Comparison of ENCODE assay signal across 15 mouse cellular contexts in genomic region chr9:34202942-34203551, GRCm38 (mm10).
DNase-seq lines count a peak whose midpoint lies in the region; ATAC-seq and TF ChIP-seq lines count a peak whose summit lies in the region.
"Had no signal": no experiment of that assay in that cellular context is flagged by ENCODE, and none has a peak within 500 bp of the region (broad histone marks: within the 10 kb centered on the region; RNA-seq: fewer than 3 reads in every experiment).

No protein-coding gene starts in this region.

- H3K27ac ChIP-seq in embryonic facial prominence, embryonic 14.5 days (replicated peaks; ENCODE audit: low read depth, low read length): no peak overlapping the region
- peak overlapping the region; percentile 55 for H3K27ac ChIP-seq in hindbrain, embryonic 16.5 days (ENCODE audit: low read depth, low read length)
- 0 out of 2 replicates have a peak overlapping the region, but pooled peaks have one; percentile 11 for H3K27ac ChIP-seq in neural tube, embryonic 11.5 days (ENCODE audit: low read depth, low read length)
- no peak overlapping the region for H3K27ac ChIP-seq in lung, postnatal 0 days (ENCODE audit: low read length)
- H3K27ac ChIP-seq: layer of hippocampus, adult 2 months; stomach, postnatal 0 days had no signal

- no peak for ATAC-seq in embryonic facial prominence, embryonic 14.5 days (ENCODE audit: low read depth)
- peak; percentile 17; the same call in 1 of the 2 replicates for ATAC-seq in hindbrain, embryonic 16.5 days
- ATAC-seq in neural tube, embryonic 11.5 days (ENCODE audit: insufficient read depth, low FRiP score, low TSS enrichment): peak; percentile 52; the same call in 1 of the 2 replicates
- ATAC-seq in lung, postnatal 0 days: no peak
- ATAC-seq: Patski had no signal

- H3K9me3 ChIP-seq in embryonic facial prominence, embryonic 14.5 days (ENCODE audit: control insufficient read depth, low read length): no peaks in the 10 kb centered on the region
- H3K9me3 ChIP-seq in hindbrain, embryonic 16.5 days (ENCODE audit: control insufficient read depth, low read length): no peaks in the 10 kb centered on the region
- no peaks in the 10 kb centered on the region for H3K9me3 ChIP-seq in neural tube, embryonic 11.5 days (ENCODE audit: control insufficient read depth, low read length)
- no peaks in the 10 kb centered on the region for H3K9me3 ChIP-seq in lung, postnatal 0 days (ENCODE audit: low read length)

- no peak overlapping the region for H3K9ac ChIP-seq in embryonic facial prominence, embryonic 14.5 days (ENCODE audit: low read depth, low read length)
- H3K9ac ChIP-seq in hindbrain, embryonic 16.5 days (ENCODE audit: low read depth, low read length): no peak overlapping the region
- no peak overlapping the region; the same call in 1 of the 2 replicates for H3K9ac ChIP-seq in neural tube, embryonic 11.5 days (ENCODE audit: low read length)
- H3K9ac ChIP-seq in lung, postnatal 0 days (replicated peaks; ENCODE audit: low read depth): no peak overlapping the region

- no peaks in the 10 kb centered on the region for H3K27me3 ChIP-seq in embryonic facial prominence, embryonic 14.5 days (replicated peaks; ENCODE audit: control insufficient read depth, insufficient read depth, low read length)
- H3K27me3 ChIP-seq in hindbrain, embryonic 16.5 days (replicated peaks; ENCODE audit: control insufficient read depth, insufficient read depth, low read length): no peaks in the 10 kb centered on the region
- no peaks in the 10 kb centered on the region for H3K27me3 ChIP-seq in neural tube, embryonic 11.5 days (ENCODE audit: control insufficient read depth, insufficient read depth, low read length)
- H3K27me3 ChIP-seq in lung, postnatal 0 days (replicated peaks; ENCODE audit: insufficient read depth, low read length): no peaks in the 10 kb centered on the region
- H3K27me3 ChIP-seq: Patski had no signal

- H3K4me3 ChIP-seq in embryonic facial prominence, embryonic 14.5 days (ENCODE audit: low read depth, low read length): no peak overlapping the region
- H3K4me3 ChIP-seq in hindbrain, embryonic 16.5 days (ENCODE audit: low read length): no peak overlapping the region
- no peak overlapping the region for H3K4me3 ChIP-seq in neural tube, embryonic 11.5 days (ENCODE audit: low read depth, low read length)
- no peak overlapping the region for H3K4me3 ChIP-seq in lung, postnatal 0 days (ENCODE audit: low read depth, low read length)
- H3K4me3 ChIP-seq: layer of hippocampus, adult 2 months had no signal

- peaks cover 5% of the 10 kb centered on the region; the same call in 1 of the 2 replicates for H3K4me1 ChIP-seq in embryonic facial prominence, embryonic 14.5 days (ENCODE audit: control insufficient read depth, insufficient read depth, low read length)
- peaks cover 15% of the 10 kb centered on the region for H3K4me1 ChIP-seq in hindbrain, embryonic 16.5 days (ENCODE audit: control insufficient read depth, insufficient read depth, low read depth, low read length)
- peaks cover 9% of the 10 kb centered on the region; the same call in 1 of the 2 replicates for H3K4me1 ChIP-seq in neural tube, embryonic 11.5 days (ENCODE audit: control insufficient read depth, insufficient read depth, low read length)
- no peaks in the 10 kb centered on the region for H3K4me1 ChIP-seq in lung, postnatal 0 days (ENCODE audit: insufficient read depth, low read depth, low read length)

- no peak for TF ChIP-seq CTCF in lung, postnatal 0 days (IDR thresholded peaks at IDR 0.05)

- peak; percentile 42 to 44 for DNase-seq in cerebellum, postnatal 25 days
- no peak for DNase-seq in cerebellum, adult 9-10 months
- no peak for DNase-seq in embryonic facial prominence, embryonic 14.5 days (ENCODE audit: low spot score)
- DNase-seq in neural tube, embryonic 11.5 days (ENCODE audit: low spot score): peak; percentile 33
- no peak for DNase-seq in adrenal gland, postnatal 14 days
- DNase-seq in thymus, adult 18-20 months: no peak
- no peak for DNase-seq in lung, postnatal 0 days (ENCODE audit: low spot score)
- DNase-seq: B cell, adult 2 months; gastrocnemius, postnatal 10 days; heart, postnatal 14 days had no signal

- WGBS in embryonic facial prominence, embryonic 14.5 days: 47% methylated on average over 11 of the region's 11 CpGs
- 14% methylated on average over 11 of the region's 11 CpGs for WGBS in hindbrain, embryonic 16.5 days
- WGBS in neural tube, embryonic 11.5 days: 18% methylated on average over 11 of the region's 11 CpGs
- WGBS in lung, postnatal 0 days: 31% methylated on average over 11 of the region's 11 CpGs

- no peak for TF ChIP-seq EP300 in lung, postnatal 0 days (IDR thresholded peaks at IDR 0.05)

- H3K4me2 ChIP-seq in embryonic facial prominence, embryonic 14.5 days (ENCODE audit: low read depth, low read length): peak overlapping the region; percentile 10; the same call in 1 of the 2 replicates
- peak overlapping the region; percentile 20; the same call in 1 of the 2 replicates for H3K4me2 ChIP-seq in hindbrain, embryonic 16.5 days (ENCODE audit: low read length)
- H3K4me2 ChIP-seq in neural tube, embryonic 11.5 days (ENCODE audit: low read depth): peak overlapping the region; percentile 23
- no peak overlapping the region for H3K4me2 ChIP-seq in lung, postnatal 0 days (replicated peaks; ENCODE audit: low read depth, low read length)
- H3K4me2 ChIP-seq: liver, embryonic 11.5 days had no signal

- no peaks in the 10 kb centered on the region for H3K36me3 ChIP-seq in embryonic facial prominence, embryonic 14.5 days (ENCODE audit: control insufficient read depth, insufficient read depth, low read length)
- no peaks in the 10 kb centered on the region for H3K36me3 ChIP-seq in hindbrain, embryonic 16.5 days (ENCODE audit: control insufficient read depth, insufficient read depth, low read length)
- H3K36me3 ChIP-seq in neural tube, embryonic 11.5 days (ENCODE audit: control insufficient read depth, insufficient read depth, low read length): no peaks in the 10 kb centered on the region
- H3K36me3 ChIP-seq in lung, postnatal 0 days (ENCODE audit: insufficient read depth, low read length): no peaks in the 10 kb centered on the region

Comparison
In these comparisons a context has a peak if more than half of its experiments do, and no peak if none do; other contexts are left out.
1. DNase-seq: peak in cerebellum, postnatal 25 days (2 of 2) and neural tube, embryonic 11.5 days (single experiment); none in cerebellum, adult 9-10 months (single experiment), embryonic facial prominence, embryonic 14.5 days (single experiment), adrenal gland, postnatal 14 days (single experiment), thymus, adult 18-20 months (0 of 2) and lung, postnatal 0 days (single experiment).
2. ATAC-seq: peak in hindbrain, embryonic 16.5 days (single experiment) and neural tube, embryonic 11.5 days (single experiment); none in embryonic facial prominence, embryonic 14.5 days (single experiment) and lung, postnatal 0 days (single experiment).
3. H3K27ac ChIP-seq: peak in hindbrain, embryonic 16.5 days (single experiment) and neural tube, embryonic 11.5 days (single experiment); none in embryonic facial prominence, embryonic 14.5 days (single experiment) and lung, postnatal 0 days (single experiment).